Mouse (Mus musculus) right cerebral cortex, postnatal 14 days (tissue): ENCODE measurements around the gene Antxrl.
A peak's percentile ranks its signal among the peaks of the same experiment; 100 is the strongest.

ENCODE experiments used
- DNase-seq: peaks from one replicate; pipeline ENCODE4 v3.0.0; 2022

Antxrl gene

GRCm38 (mm10) chr14:34052516-34052915 lies at the start of gene Antxrl:
Gene Antxrl, plus strand, starts transcription at chr14:34052707.
- no peak for DNase-seq

GRCm38 (mm10) chr14:34015063-34015462 lies 37.4 kb upstream of the Antxrl start, which contains the start of gene Gm30083:
Gene Gm30083, minus strand, starts transcription at chr14:34015182.
- DNase-seq, result no peak

GRCm38 (mm10) chr14:34016381-34016780 lies 36.1 kb upstream of the Antxrl start, which contains the start of gene Gm5460:
Gene Gm5460, plus strand, starts transcription at chr14:34016758.
- DNase-seq, result no peak

GRCm38 (mm10) chr14:34016938-34017337 lies 35.6 kb upstream of the Antxrl start:
- DNase-seq, result no peak

GRCm38 (mm10) chr14:34026710-34027109 lies 25.8 kb upstream of the Antxrl start:
- DNase-seq, result no peak

GRCm38 (mm10) chr14:34033841-34034610 lies 18.5 kb upstream of the Antxrl start:
- no peak for DNase-seq

GRCm38 (mm10) chr14:34041241-34041640 lies 11.3 kb upstream of the Antxrl start:
- DNase-seq, result no peak

- DNase-seq, result no peak
These were observed 9.2 kb upstream of the Antxrl start for GRCm38 (mm10) chr14:34043341-34043740.

GRCm38 (mm10) chr14:34050101-34050779 lies 2.3 kb upstream of the Antxrl start:
- no peak for DNase-seq

- DNase-seq, result no peak
These were observed 19.2 kb downstream of the Antxrl start for GRCm38 (mm10) chr14:34071665-34072064.

GRCm38 (mm10) chr14:34075346-34075745 lies 22.8 kb downstream of the Antxrl start:
- DNase-seq, result no peak

- DNase-seq, result no peak
These were observed 24.7 kb downstream of the Antxrl start for GRCm38 (mm10) chr14:34077222-34077621.

GRCm38 (mm10) chr14:34078293-34078692 lies 25.8 kb downstream of the Antxrl start:
- DNase-seq, result no peak

- DNase-seq, result peak; percentile 80
These were observed 28.0 kb downstream of the Antxrl start for GRCm38 (mm10) chr14:34080321-34080997.

- DNase-seq, result no peak
These were observed 33.2 kb downstream of the Antxrl start, which contains the start of gene Anxa8 for GRCm38 (mm10) chr14:34085731-34086130. Gene Anxa8, plus strand, starts transcription at chr14:34085981.

- no peak for DNase-seq
These were observed 34.3 kb downstream of the Antxrl start for GRCm38 (mm10) chr14:34086806-34087205.

- no peak for DNase-seq
These were observed 35.4 kb downstream of the Antxrl start for GRCm38 (mm10) chr14:34087856-34088398.

- DNase-seq, result no peak
These were observed 37.3 kb downstream of the Antxrl start for GRCm38 (mm10) chr14:34089796-34090195.

GRCm38 (mm10) chr14:34091475-34091874 lies 39.0 kb downstream of the Antxrl start:
- no peak for DNase-seq

GRCm38 (mm10) chr14:34092856-34093255 lies 40.3 kb downstream of the Antxrl start:
- DNase-seq, result no peak

GRCm38 (mm10) chr14:34096161-34096560 lies 43.7 kb downstream of the Antxrl start:
- no peak for DNase-seq

- no peak for DNase-seq
These were observed 50.1 kb downstream of the Antxrl start, which contains the start of gene A630023A22Rik for GRCm38 (mm10) chr14:34102601-34103000. Gene A630023A22Rik, minus strand, starts transcription at chr14:34102754.

GRCm38 (mm10) chr14:34103855-34104254 lies 51.3 kb downstream of the Antxrl start:
- no peak for DNase-seq
